Mouse (Mus musculus) left cerebral cortex, adult 6 months (tissue): ENCODE measurements around the gene Sync. TPM values are rescaled to one million over a fixed set of nuclear protein-coding genes. Genes with fewer than 3 reads are reported as not detected.

Experiments used
- long read RNA-seq, 2 experiments: library from polyadenylated mRNA; unstranded; transcript quantifications; one replicate each; pipeline ENCODE4 v2.0.0; 2019 to 2020
- polyA plus RNA-seq: library from polyadenylated mRNA; unstranded; fragments of <200 nt; fragmentation: Nextera tagmentation; gene quantifications from 2 replicates; pipeline ENCODE4 v1.2.3, GENCODE M21; 2021

The Sync gene
- 0.72 and 0.75 TPM in 2 replicates for polyA plus RNA-seq
- long read RNA-seq, experiment 1, partial matches to known transcripts: 0 of 9 reads
- long read RNA-seq, experiment 1, other reads (novel, unspliced or antisense): 8 of 9 reads
- long read RNA-seq, experiment 2, partial matches to known transcripts: 2 of 3 reads
- long read RNA-seq, experiment 2, other reads (novel, unspliced or antisense): 1 of 3 reads

DNA sequence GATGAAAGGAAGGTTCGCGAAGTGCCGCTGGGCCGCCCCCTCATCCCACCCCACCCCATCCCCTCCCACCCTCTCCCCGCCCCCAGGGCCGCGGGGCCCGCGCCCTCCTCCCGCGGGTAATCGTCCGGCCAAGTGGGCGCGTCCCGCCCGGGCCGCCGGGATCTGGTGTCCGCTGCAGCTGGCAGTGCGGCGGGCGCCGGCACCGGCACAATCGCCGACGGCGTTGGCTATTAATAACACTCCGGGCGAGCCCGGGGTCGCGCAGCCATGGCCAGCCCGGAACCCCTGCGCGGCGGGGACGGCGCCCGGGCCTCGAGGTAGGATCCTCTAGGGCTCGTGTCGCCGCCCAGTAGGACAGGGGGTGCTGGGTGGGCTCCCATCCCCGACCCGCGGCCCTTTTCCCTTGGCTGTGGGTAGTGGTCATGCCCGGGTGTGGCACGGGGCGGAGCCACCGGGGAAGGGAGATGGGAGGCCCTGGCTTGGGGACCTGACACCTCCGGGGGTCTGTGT lies at the start of gene Sync:
TSS of gene Sync (plus strand) at position 146 of the 510 bp plus-strand sequence.

DNA sequence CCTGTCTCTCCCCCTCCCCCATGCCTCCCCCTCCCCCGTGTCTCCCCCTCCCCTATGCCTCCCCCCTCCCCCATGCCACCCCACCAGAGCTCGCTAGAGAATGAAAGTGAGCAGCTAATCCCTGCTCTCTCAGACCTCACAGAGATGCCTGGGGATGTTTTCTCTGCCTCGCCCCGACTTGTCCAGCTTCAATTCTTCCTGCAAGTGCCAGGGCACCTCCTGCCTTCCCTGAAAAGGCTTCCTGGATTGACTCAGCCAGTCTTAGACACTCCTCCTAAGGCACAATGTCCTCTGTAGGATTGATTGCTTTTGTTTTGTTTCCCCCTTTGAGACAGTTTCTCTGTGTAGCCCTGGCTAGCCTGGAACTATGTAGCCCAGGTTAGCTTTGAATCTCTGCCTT lies 26.2 kb upstream of the Sync start, which contains the start of gene C77080:
TSS of gene C77080 (minus strand) at position 209 of the 400 bp plus-strand sequence.

DNA sequence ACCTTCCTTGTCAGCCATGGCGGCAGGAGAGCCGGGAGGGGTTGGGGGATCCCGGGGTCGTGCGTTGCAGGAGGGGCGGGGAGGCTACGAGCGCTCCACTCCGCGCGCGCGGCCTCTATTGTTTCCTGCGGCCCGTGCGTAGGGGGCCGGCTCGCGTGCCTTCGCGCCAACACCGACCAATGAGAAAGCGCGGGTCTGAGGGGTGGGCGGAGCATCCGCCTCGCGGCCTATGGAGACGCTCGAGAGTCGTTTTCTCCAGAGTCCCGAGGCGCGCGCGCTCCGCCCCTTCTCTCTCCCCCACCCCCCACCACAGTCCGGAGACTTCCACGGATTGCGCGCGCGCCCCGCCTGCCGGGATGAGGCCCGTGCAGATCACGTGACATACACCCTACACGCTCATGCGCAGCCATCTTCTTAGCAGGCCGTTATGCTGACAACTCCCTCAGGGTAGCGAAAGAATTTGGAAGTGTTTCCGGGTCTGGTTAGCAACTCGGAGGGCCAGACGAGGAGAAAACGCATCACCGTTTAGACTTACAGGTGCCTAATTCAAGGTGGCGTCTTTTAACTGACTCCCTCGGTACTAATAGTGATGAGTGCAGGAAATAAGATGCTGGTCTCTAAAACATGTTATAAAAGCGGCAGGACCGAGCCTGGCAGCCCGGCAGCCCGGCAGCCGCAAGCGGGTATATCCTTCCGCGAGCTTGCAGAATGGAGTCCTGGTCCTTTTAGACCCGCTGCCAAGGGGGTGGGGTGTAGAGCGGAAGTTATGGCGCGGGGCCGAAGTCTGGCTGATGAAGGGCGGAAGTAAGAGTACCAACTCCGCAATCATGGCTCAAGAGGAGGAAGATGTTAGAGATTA lies 48.0 kb downstream of the Sync start, which contains the start of the genes Rbbp4 and Zbtb8os:
TSS of gene Rbbp4 (minus strand) at position 155 of the 859 bp plus-strand sequence.
TSS of gene Zbtb8os (plus strand) at position 480 of the 859 bp plus-strand sequence.

Other genes with a start within 250 kb of the Sync start
- gene Rnf19b, start 229.3 kb upstream of the Sync start, polyA plus RNA-seq: 4.7 and 10.3 TPM in 2 replicates
- not detected in 2 replicates for gene Tmem54, start 182.1 kb upstream of the Sync start, polyA plus RNA-seq
- gene Hpca, start 165.6 kb upstream of the Sync start, polyA plus RNA-seq: 357 and 1,084 TPM in 2 replicates
- gene Fndc5, start 150.6 kb upstream of the Sync start, polyA plus RNA-seq: 16.8 and 21.6 TPM in 2 replicates
- gene S100pbp, start 97.9 kb upstream of the Sync start, polyA plus RNA-seq: 7.5 and 12.7 TPM in 2 replicates
- 52.7 and 67.7 TPM in 2 replicates for gene Yars, start 97.9 kb upstream of the Sync start, polyA plus RNA-seq
- gene C77080, start 26.2 kb upstream of the Sync start, polyA plus RNA-seq: 4.5 and 12.8 TPM in 2 replicates
- gene Rbbp4, start 47.8 kb downstream of the Sync start, polyA plus RNA-seq: 53.9 and 54.9 TPM in 2 replicates
- gene Zbtb8os, start 48.1 kb downstream of the Sync start, polyA plus RNA-seq: 49.5 and 58.1 TPM in 2 replicates
- gene Zbtb8a, start 90.5 kb downstream of the Sync start, polyA plus RNA-seq: 5.9 and 6.3 TPM in 2 replicates
- 1.7 and 2.1 TPM in 2 replicates for gene Zbtb8b, start 153.2 kb downstream of the Sync start, polyA plus RNA-seq
- gene Bsdc1, start 174.0 kb downstream of the Sync start, polyA plus RNA-seq: 10.7 and 16.6 TPM in 2 replicates
- not detected in 2 replicates for gene Tssk3, start 203.4 kb downstream of the Sync start, polyA plus RNA-seq
- 0.79 and 1.7 TPM in 2 replicates for gene Fam229a, start 203.6 kb downstream of the Sync start, polyA plus RNA-seq
- gene Marcksl1, start 226.0 kb downstream of the Sync start, polyA plus RNA-seq: 21.0 and 51.8 TPM in 2 replicates